Mouse (Mus musculus) liver, adult 2 months (tissue): ENCODE measurements around the gene Nt5c2.

Experiments used
- CTCF ChIP-seq: fragments of 200-500 bp; IDR thresholded peaks from 2 replicates; pipeline ENCODE4 v1.5.1; 2011; ENCODE audit warnings: low read depth, low read length, control low read depth
- POLR2A ChIP-seq: fragments of 200-500 bp; IDR thresholded peaks from 2 replicates; pipeline ENCODE4 v1.6.1; 2011; ENCODE audit warnings: low read length, control low read depth; ENCODE audit not compliant: insufficient read depth; ENCODE audit errors: extremely low read depth

DNA sequence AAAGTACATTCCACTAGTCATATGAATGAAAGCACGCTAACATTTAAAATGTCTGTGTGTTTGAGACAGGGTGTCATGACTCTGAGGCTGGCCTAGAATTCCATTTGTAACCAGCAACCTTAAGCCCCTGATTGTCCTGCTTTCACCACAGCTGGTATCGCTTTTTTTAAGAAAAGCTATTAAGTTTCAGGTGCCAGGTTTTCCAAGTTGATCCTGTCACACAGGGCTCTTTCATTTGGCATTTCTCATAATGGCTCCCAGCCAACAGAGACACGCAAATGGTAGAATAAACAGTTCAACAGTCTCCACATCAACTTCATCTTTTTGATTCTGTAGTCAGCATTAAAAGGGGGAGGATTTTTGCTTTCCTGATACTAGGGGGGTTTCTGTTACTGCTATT lies 56.4 kb downstream of the Nt5c2 start:
- no peak for TF ChIP-seq POLR2A
- TF ChIP-seq CTCF: no peak
